Mouse (Mus musculus): ENCODE measurements at regions not wholly inside any gene's neighbourhood (a gene's known extent, or its start where the extent isn't known, plus 50 kb on each side); places are given as distances from the start of the nearest gene placed in this dataset.

- no peaks in the 10 kb centered on the region for H3K36me3 ChIP-seq (ENCODE audit: control insufficient read depth, insufficient read depth, low read length)
- ATAC-seq (ENCODE audit: insufficient read depth, low FRiP score, low TSS enrichment) (no peak), DNase-seq (ENCODE audit: low spot score) (no peak)
- H3K4me3 ChIP-seq (ENCODE audit: low read depth, low read length): no peak overlapping the region
- no peak overlapping the region for H3K9ac ChIP-seq (ENCODE audit: low read length)
- H3K9me3 ChIP-seq (ENCODE audit: control insufficient read depth, low read length): no peaks in the 10 kb centered on the region
- H3K4me2 ChIP-seq (ENCODE audit: low read depth): no peak overlapping the region
- no peaks in the 10 kb centered on the region for H3K4me1 ChIP-seq (ENCODE audit: control insufficient read depth, insufficient read depth, low read length)
- no peaks in the 10 kb centered on the region for H3K27me3 ChIP-seq (ENCODE audit: control insufficient read depth, insufficient read depth, low read length)
- H3K27ac ChIP-seq (ENCODE audit: low read depth, low read length): no peak overlapping the region
- WGBS: 93% methylated on average over 4 of the region's 4 CpGs
Measured at GRCm38 (mm10) chr12:42147971-42148370, 661.7 kb upstream of the Lrrn3 start.

- no peaks in the 10 kb centered on the region; the same call in 1 of the 2 replicates for H3K4me1 ChIP-seq (ENCODE audit: control insufficient read depth, insufficient read depth, low read length)
- no peaks in the 10 kb centered on the region for H3K9me3 ChIP-seq (ENCODE audit: control insufficient read depth, low read length)
- H3K9ac ChIP-seq (ENCODE audit: low read length): no peak overlapping the region
- H3K4me2 ChIP-seq (ENCODE audit: low read depth): no peak overlapping the region
- ATAC-seq (ENCODE audit: insufficient read depth, low FRiP score, low TSS enrichment) (peak; percentile 87), DNase-seq (ENCODE audit: low spot score) (peak; percentile 18)
- WGBS: 62% methylated on average over 3 of the region's 3 CpGs
- no peaks in the 10 kb centered on the region for H3K27me3 ChIP-seq (ENCODE audit: control insufficient read depth, insufficient read depth, low read length)
- no peak overlapping the region for H3K27ac ChIP-seq (ENCODE audit: low read depth, low read length)
- no peaks in the 10 kb centered on the region for H3K36me3 ChIP-seq (ENCODE audit: control insufficient read depth, insufficient read depth, low read length)
- no peak overlapping the region for H3K4me3 ChIP-seq (ENCODE audit: low read depth, low read length)
Measured at GRCm38 (mm10) chr12:42138694-42139442, 652.6 kb upstream of the Lrrn3 start.

GRCm38 (mm10) chr12:42138177-42138576 is 651.9 kb upstream of the Lrrn3 start:
- no peak overlapping the region for H3K9ac ChIP-seq (ENCODE audit: low read length)
- ATAC-seq (ENCODE audit: insufficient read depth, low FRiP score, low TSS enrichment): peak; percentile 28

GRCm38 (mm10) chr12:42137764-42138163 is 651.5 kb upstream of the Lrrn3 start:
- DNase-seq (ENCODE audit: low spot score): no peak
- no peak overlapping the region for H3K4me3 ChIP-seq (ENCODE audit: low read depth, low read length)
- no peaks in the 10 kb centered on the region for H3K36me3 ChIP-seq (ENCODE audit: control insufficient read depth, insufficient read depth, low read length)
- no peaks in the 10 kb centered on the region for H3K9me3 ChIP-seq (ENCODE audit: control insufficient read depth, low read length)
- no peaks in the 10 kb centered on the region for H3K27me3 ChIP-seq (ENCODE audit: control insufficient read depth, insufficient read depth, low read length)
- WGBS: 45% methylated on average over 5 of the region's 5 CpGs
- no peak overlapping the region for H3K9ac ChIP-seq (ENCODE audit: low read length)
- no peak overlapping the region for H3K4me2 ChIP-seq (ENCODE audit: low read depth)
- H3K27ac ChIP-seq (ENCODE audit: low read depth, low read length): no peak overlapping the region
- no peak for ATAC-seq (ENCODE audit: insufficient read depth, low FRiP score, low TSS enrichment)
- no peaks in the 10 kb centered on the region; the same call in 1 of the 2 replicates for H3K4me1 ChIP-seq (ENCODE audit: control insufficient read depth, insufficient read depth, low read length)

More at GRCm38 (mm10) chr12:42138177-42138576, 651.9 kb upstream of the Lrrn3 start:
- DNase-seq (ENCODE audit: low spot score): peak; percentile 10
- no peak overlapping the region for H3K27ac ChIP-seq (ENCODE audit: low read depth, low read length)
- no peaks in the 10 kb centered on the region for H3K27me3 ChIP-seq (ENCODE audit: control insufficient read depth, insufficient read depth, low read length)
- no peak overlapping the region for H3K4me2 ChIP-seq (ENCODE audit: low read depth)
- WGBS: 50% methylated on average over 5 of the region's 5 CpGs
- no peak overlapping the region for H3K4me3 ChIP-seq (ENCODE audit: low read depth, low read length)
- no peaks in the 10 kb centered on the region; the same call in 1 of the 2 replicates for H3K4me1 ChIP-seq (ENCODE audit: control insufficient read depth, insufficient read depth, low read length)
- no peaks in the 10 kb centered on the region for H3K9me3 ChIP-seq (ENCODE audit: control insufficient read depth, low read length)
- no peaks in the 10 kb centered on the region for H3K36me3 ChIP-seq (ENCODE audit: control insufficient read depth, insufficient read depth, low read length)

GRCm38 (mm10) chr12:42100189-42100588 is 614.0 kb upstream of the Lrrn3 start:
- DNase-seq (ENCODE audit: low spot score) (no peak), ATAC-seq (ENCODE audit: insufficient read depth, low FRiP score, low TSS enrichment) (no peak)
- H3K9ac ChIP-seq (ENCODE audit: low read length): no peak overlapping the region
- H3K27me3 ChIP-seq (ENCODE audit: control insufficient read depth, insufficient read depth, low read length): no peaks in the 10 kb centered on the region
- no peaks in the 10 kb centered on the region for H3K36me3 ChIP-seq (ENCODE audit: control insufficient read depth, insufficient read depth, low read length)
- H3K9me3 ChIP-seq (ENCODE audit: control insufficient read depth, low read length): no peaks in the 10 kb centered on the region
- H3K4me1 ChIP-seq (ENCODE audit: control insufficient read depth, insufficient read depth, low read length): no peaks in the 10 kb centered on the region
- no peak overlapping the region for H3K27ac ChIP-seq (ENCODE audit: low read depth, low read length)
- 57% methylated on average over 1 of the region's 1 CpGs for WGBS
- no peak overlapping the region for H3K4me3 ChIP-seq (ENCODE audit: low read depth, low read length)
- H3K4me2 ChIP-seq (ENCODE audit: low read depth): no peak overlapping the region

GRCm38 (mm10) chr12:42070401-42070800 is 584.2 kb upstream of the Lrrn3 start:
- DNase-seq (ENCODE audit: low spot score) (no peak), ATAC-seq (ENCODE audit: insufficient read depth, low FRiP score, low TSS enrichment) (no peak)
- Histone ChIP-seq H3K4me2 (ENCODE audit: low read depth) (no peak overlapping the region), H3K36me3 (ENCODE audit: control insufficient read depth, insufficient read depth, low read length) (no peaks in the 10 kb centered on the region), H3K9me3 (ENCODE audit: control insufficient read depth, low read length) (no peaks in the 10 kb centered on the region), H3K9ac (ENCODE audit: low read length) (no peak overlapping the region), H3K4me1 (ENCODE audit: control insufficient read depth, insufficient read depth, low read length) (no peaks in the 10 kb centered on the region), H3K27me3 (ENCODE audit: control insufficient read depth, insufficient read depth, low read length) (no peaks in the 10 kb centered on the region), H3K27ac (ENCODE audit: low read depth, low read length) (no peak overlapping the region), H3K4me3 (ENCODE audit: low read depth, low read length) (no peak overlapping the region)
- 93% methylated on average over 4 of the region's 4 CpGs for WGBS

GRCm38 (mm10) chr12:42063745-42064144 is 577.5 kb upstream of the Lrrn3 start:
- ATAC-seq (ENCODE audit: insufficient read depth, low FRiP score, low TSS enrichment) (no peak), DNase-seq (ENCODE audit: low spot score) (no peak)
- no peak overlapping the region for H3K4me3 ChIP-seq (ENCODE audit: low read depth, low read length)
- H3K27me3 ChIP-seq (ENCODE audit: control insufficient read depth, insufficient read depth, low read length): no peaks in the 10 kb centered on the region
- no peak overlapping the region for H3K27ac ChIP-seq (ENCODE audit: low read depth, low read length)
- H3K4me2 ChIP-seq (ENCODE audit: low read depth): no peak overlapping the region
- no peaks in the 10 kb centered on the region for H3K4me1 ChIP-seq (ENCODE audit: control insufficient read depth, insufficient read depth, low read length)
- H3K36me3 ChIP-seq (ENCODE audit: control insufficient read depth, insufficient read depth, low read length): no peaks in the 10 kb centered on the region
- H3K9me3 ChIP-seq (ENCODE audit: control insufficient read depth, low read length): no peaks in the 10 kb centered on the region
- no peak overlapping the region for H3K9ac ChIP-seq (ENCODE audit: low read length)

- Histone ChIP-seq H3K4me2 (ENCODE audit: low read depth) (no peak overlapping the region), H3K36me3 (ENCODE audit: control insufficient read depth, insufficient read depth, low read length) (no peaks in the 10 kb centered on the region), H3K9me3 (ENCODE audit: control insufficient read depth, low read length) (no peaks in the 10 kb centered on the region), H3K27me3 (ENCODE audit: control insufficient read depth, insufficient read depth, low read length) (no peaks in the 10 kb centered on the region), H3K4me3 (ENCODE audit: low read depth, low read length) (no peak overlapping the region), H3K27ac (ENCODE audit: low read depth, low read length) (no peak overlapping the region), H3K4me1 (ENCODE audit: control insufficient read depth, insufficient read depth, low read length) (no peaks in the 10 kb centered on the region), H3K9ac (ENCODE audit: low read length) (no peak overlapping the region)
- WGBS: 65% methylated on average over 1 of the region's 1 CpGs
- ATAC-seq (ENCODE audit: insufficient read depth, low FRiP score, low TSS enrichment): no peak
- DNase-seq (ENCODE audit: low spot score): no peak
Measured at GRCm38 (mm10) chr12:42049056-42049455, 562.8 kb upstream of the Lrrn3 start.

GRCm38 (mm10) chr12:42027874-42028273 is 541.6 kb upstream of the Lrrn3 start:
- no peak overlapping the region for H3K9ac ChIP-seq (ENCODE audit: low read length)
- H3K4me2 ChIP-seq (ENCODE audit: low read depth): no peak overlapping the region
- H3K36me3 ChIP-seq (ENCODE audit: control insufficient read depth, insufficient read depth, low read length): no peaks in the 10 kb centered on the region
- H3K27ac ChIP-seq (ENCODE audit: low read depth, low read length): no peak overlapping the region
- H3K4me1 ChIP-seq (ENCODE audit: control insufficient read depth, insufficient read depth, low read length): no peaks in the 10 kb centered on the region
- DNase-seq (ENCODE audit: low spot score) (no peak), ATAC-seq (ENCODE audit: insufficient read depth, low FRiP score, low TSS enrichment) (no peak)
- no peaks in the 10 kb centered on the region for H3K27me3 ChIP-seq (ENCODE audit: control insufficient read depth, insufficient read depth, low read length)
- no peak overlapping the region for H3K4me3 ChIP-seq (ENCODE audit: low read depth, low read length)
- no peaks in the 10 kb centered on the region for H3K9me3 ChIP-seq (ENCODE audit: control insufficient read depth, low read length)
- WGBS: 73% methylated on average over 2 of the region's 2 CpGs
